ENCODE assay signal across 8 mouse cellular contexts in genomic region chr2:72475423-72475796, GRCm38 (mm10). TPM values are rescaled to one million over a fixed set of nuclear protein-coding genes. Genes with fewer than 3 reads are reported as not detected.
DNase-seq lines count a peak whose midpoint lies in the region; ATAC-seq and TF ChIP-seq lines count a peak whose summit lies in the region.

No protein-coding gene starts in this region.

- H3K27me3 ChIP-seq in heart, embryonic 14.5 days (ENCODE audit: control insufficient read depth, insufficient read depth, low read length), result no peaks in the 10 kb centered on the region
- no peaks in the 10 kb centered on the region for H3K27me3 ChIP-seq in ES-Bruce4 (ENCODE audit: control insufficient read depth, insufficient read depth, low read length, poor library complexity, severe bottlenecking)
- no peaks in the 10 kb centered on the region for H3K27me3 ChIP-seq in forebrain, embryonic 16.5 days (replicated peaks; ENCODE audit: control insufficient read depth, insufficient read depth, low read length)
- no peaks in the 10 kb centered on the region for H3K27me3 ChIP-seq in liver, postnatal 0 days (ENCODE audit: insufficient read depth, low read length)

- DNase-seq in heart, postnatal 14 days, result no peak
- no peak for DNase-seq in liver, postnatal 0 days
- DNase-seq in adrenal gland, adult 2 months, result no peak
- no peak for DNase-seq in adipocyte (ENCODE audit: low spot score)
- DNase-seq in thymus, postnatal 14 days, result no peak

- intact Hi-C loops in heart, postnatal 14 days (cut with DNase I), result loop anchor here (10.0 kb wide), 1 partner anchor 191 kb away; the partner anchor contains the start of gene Map3k20

- H3K9ac ChIP-seq in heart, embryonic 14.5 days (ENCODE audit: low read length), result peak overlapping the region; percentile 81
- H3K9ac ChIP-seq in ES-Bruce4 (ENCODE audit: low read depth, poor library complexity, severe bottlenecking), result peak overlapping the region; percentile 90
- H3K9ac ChIP-seq in forebrain, embryonic 16.5 days (replicated peaks; ENCODE audit: low read depth, low read length), result peak overlapping the region; percentile 70
- H3K9ac ChIP-seq in liver, postnatal 0 days (replicated peaks), result peak overlapping the region; percentile 79

- H3K9me3 ChIP-seq in heart, embryonic 14.5 days (ENCODE audit: control insufficient read depth, low read length), result no peaks in the 10 kb centered on the region
- no peaks in the 10 kb centered on the region for H3K9me3 ChIP-seq in ES-Bruce4 (replicated peaks; ENCODE audit: control insufficient read depth, insufficient read depth, low read length, poor library complexity, severe bottlenecking)
- H3K9me3 ChIP-seq in forebrain, embryonic 16.5 days (ENCODE audit: control insufficient read depth, low read length), result no peaks in the 10 kb centered on the region
- no peaks in the 10 kb centered on the region for H3K9me3 ChIP-seq in liver, postnatal 0 days (ENCODE audit: low read length)

- TF ChIP-seq POLR2A in ES-Bruce4 (IDR thresholded peaks at IDR 0.05; ENCODE audit: insufficient read depth, low read length), result no peak

- TF ChIP-seq EP300 in ES-Bruce4 (IDR thresholded peaks at IDR 0.05; ENCODE audit: insufficient read depth, low read depth, low read length), result no peak
- TF ChIP-seq EP300 in liver, postnatal 0 days (IDR thresholded peaks at IDR 0.05; ENCODE audit: low read depth), result no peak

- H3K4me1 ChIP-seq in heart, embryonic 14.5 days (ENCODE audit: control insufficient read depth in 2 of 2, insufficient read depth in 2 of 2, low read length in 2 of 2), result peaks cover 19 to 37% of the 10 kb centered on the region in 2 experiments
- peaks cover 5% of the 10 kb centered on the region for H3K4me1 ChIP-seq in ES-Bruce4 (ENCODE audit: control insufficient read depth, insufficient read depth, low read length)
- peaks cover 33% of the 10 kb centered on the region for H3K4me1 ChIP-seq in forebrain, embryonic 16.5 days (replicated peaks; ENCODE audit: control insufficient read depth, insufficient read depth, low read length)
- peaks cover 29% of the 10 kb centered on the region for H3K4me1 ChIP-seq in liver, postnatal 0 days (ENCODE audit: insufficient read depth)

- WGBS in heart, embryonic 14.5 days, result 0% methylated on average over 7 of the region's 7 CpGs
- 0% methylated on average over 7 of the region's 7 CpGs for WGBS in forebrain, embryonic 16.5 days
- WGBS in liver, postnatal 0 days (ENCODE audit: insufficient replicate concordance), result under 1% methylated on average over 7 of the region's 7 CpGs

- TF ChIP-seq CTCF in ES-Bruce4 (IDR thresholded peaks at IDR 0.05; ENCODE audit: low read depth, low read length), result no peak
- no peak for TF ChIP-seq CTCF in liver, postnatal 0 days (IDR thresholded peaks at IDR 0.05; ENCODE audit: low read depth)

- peak overlapping the region; percentile 67 to 89 for H3K4me3 ChIP-seq in heart, embryonic 14.5 days (ENCODE audit: control insufficient read depth in 1 of 2, insufficient read depth in 1 of 2, low read depth in 1 of 2, low read length in 2 of 2)
- H3K4me3 ChIP-seq in ES-Bruce4 (ENCODE audit: low read depth, low read length), result no peak overlapping the region
- peak overlapping the region; percentile 81 for H3K4me3 ChIP-seq in forebrain, embryonic 16.5 days (replicated peaks; ENCODE audit: low read length)
- H3K4me3 ChIP-seq in liver, postnatal 0 days (ENCODE audit: low read depth, low read length), result peak overlapping the region; percentile 87

- H3K4me2 ChIP-seq in heart, embryonic 14.5 days (ENCODE audit: low read length), result peak overlapping the region; percentile 90
- H3K4me2 ChIP-seq in forebrain, embryonic 16.5 days (ENCODE audit: low read length), result peak overlapping the region; percentile 71
- peak overlapping the region; percentile 92 for H3K4me2 ChIP-seq in liver, postnatal 0 days (ENCODE audit: low read depth, low read length)

- peak; percentile 10; the same call in 1 of the 2 replicates for ATAC-seq in heart, embryonic 14.5 days (ENCODE audit: insufficient number of reproducible peaks, insufficient read depth, low FRiP score, low read depth)
- ATAC-seq in forebrain, embryonic 16.5 days, result no peak
- ATAC-seq in liver, postnatal 0 days, result no peak

- H3K36me3 ChIP-seq in heart, embryonic 14.5 days (ENCODE audit: control insufficient read depth, insufficient read depth, low read length), result peaks cover 16% of the 10 kb centered on the region
- H3K36me3 ChIP-seq in ES-Bruce4 (ENCODE audit: control insufficient read depth, insufficient read depth, low read length, poor library complexity, severe bottlenecking), result peaks cover 22% of the 10 kb centered on the region
- no peaks in the 10 kb centered on the region for H3K36me3 ChIP-seq in forebrain, embryonic 16.5 days (ENCODE audit: control insufficient read depth, insufficient read depth)
- peaks cover 4% of the 10 kb centered on the region for H3K36me3 ChIP-seq in liver, postnatal 0 days (replicated peaks; ENCODE audit: insufficient read depth, low read length)

- peak overlapping the region; percentile 95 for H3K27ac ChIP-seq in heart, embryonic 14.5 days (replicated peaks in 1 of 2; ENCODE audit: control insufficient read depth in 1 of 2, insufficient read depth in 1 of 2, low read depth in 2 of 2, low read length in 2 of 2)
- no peak overlapping the region for H3K27ac ChIP-seq in ES-Bruce4 (ENCODE audit: insufficient read depth, low read length)
- H3K27ac ChIP-seq in forebrain, embryonic 16.5 days (ENCODE audit: low read length), result peak overlapping the region; percentile 80
- peak overlapping the region; percentile 94 for H3K27ac ChIP-seq in liver, postnatal 0 days (ENCODE audit: low read depth)

RNA-seq across cellular contexts. Expression of gene Cdca7, which starts 0.5 kb away (rescaled TPM):
- 34.3 and 38.0 TPM in 2 replicates for polyA plus RNA-seq in heart, embryonic 14.5 days (2014; fragmentation: Nextera tagmentation; extraction: Ambion mirVana)
- 1 to 10 TPM; 2.9 to 9.4 TPM for total RNA-seq in heart, postnatal 14 days (2021)
- polyA plus RNA-seq in ES-Bruce4 (2011; ENCODE audit: insufficient read depth, insufficient read length, low read depth, missing spikeins), result 113 and 124 TPM in 2 replicates
- 98.8 and 109 TPM in 2 replicates for polyA plus RNA-seq in forebrain, embryonic 16.5 days (2015; fragmentation: Nextera tagmentation; extraction: Ambion mirVana)
- 26.4 and 31.7 TPM in 2 replicates for polyA plus RNA-seq in liver, postnatal 0 days (2015; fragmentation: Nextera tagmentation; extraction: Ambion mirVana)
- 1 to 10 TPM; 2.0 to 4.6 TPM for total RNA-seq in adrenal gland, adult 2 months (2021)
- 1.0 and 1.7 TPM in 2 replicates for polyA plus RNA-seq in adrenal gland, adult 2 months (2012; rRNA removed)

Comparison
In these comparisons a context has a peak if more than half of its experiments do, and no peak if none do; other contexts are left out.
1. RNA of gene Cdca7, which starts 0.5 kb away (polyA plus RNA-seq): 113 to 124 TPM in ES-Bruce4, 98.8 to 109 TPM in forebrain, embryonic 16.5 days, 34.3 to 38.0 TPM in heart, embryonic 14.5 days and 26.4 to 31.7 TPM in liver, postnatal 0 days; 1.0 to 1.7 TPM in adrenal gland, adult 2 months; every median in the first group is over 10 times any median in the second.
2. Peak in every context shown above with its lines, with median percentiles within 50 percentile points of each other: H3K4me2 ChIP-seq and H3K9ac ChIP-seq.